Mouse (Mus musculus) small intestine, adult 2 months (tissue): ENCODE results near the gene Plekha1. TPM values are rescaled to one million over a fixed set of nuclear protein-coding genes. Genes with fewer than 3 reads are reported as not detected.

Experiments
- H3K27ac ChIP-seq: fragments of 200-500 bp; 2 replicates; pipeline ENCODE4 v1.5.1; 2012; ENCODE audit warnings: low read depth, low read length, control low read depth, inconsistent platforms; ENCODE audit not compliant: insufficient read depth
- H3K27me3 ChIP-seq: fragments of 200-500 bp; 2 replicates; pipeline ENCODE4 v1.6.1; 2012; ENCODE audit warnings: mild to moderate bottlenecking, moderate library complexity, low read length, inconsistent platforms; ENCODE audit not compliant: control insufficient read depth, insufficient read depth
- H3K36me3 ChIP-seq: fragments of 200-500 bp; 2 replicates; pipeline ENCODE4 v1.6.1; 2012; ENCODE audit warnings: mild to moderate bottlenecking, low read length, control low read depth, inconsistent platforms; ENCODE audit not compliant: control insufficient read depth, insufficient read depth
- H3K4me1 ChIP-seq: fragments of 200-500 bp; 2 replicates; pipeline ENCODE4 v1.6.1; 2012; ENCODE audit warnings: low read length, inconsistent platforms, mixed read lengths; ENCODE audit not compliant: control insufficient read depth, insufficient read depth, insufficient read length
- H3K4me3 ChIP-seq: fragments of 200-500 bp; 2 replicates; pipeline ENCODE4 v1.5.1; 2012; ENCODE audit warnings: low read depth, mild to moderate bottlenecking, control low read depth, inconsistent platforms, low read length, moderate library complexity
- CTCF ChIP-seq: fragments of 200-500 bp; IDR thresholded peaks from 2 replicates; pipeline ENCODE4 v1.5.1; 2012; ENCODE audit warnings: low read depth, mild to moderate bottlenecking, control low read depth, inconsistent platforms, low read length, moderate library complexity, mixed read lengths; ENCODE audit not compliant: insufficient replicate concordance, insufficient read length; ENCODE audit errors: extremely low read depth
- POLR2A ChIP-seq: fragments of 200-500 bp; IDR thresholded peaks from 2 replicates; pipeline ENCODE4 v1.6.1; 2012; ENCODE audit warnings: low read depth, mild to moderate bottlenecking, control low read depth, inconsistent platforms, low read length, moderate library complexity
- WGBS: fragments of 180-500 bp; shearing (Covaris S2); methylation state at CpG from one replicate; pipeline ENCODE4 v1.1.7; 2018; 5-methylcytosine and 5-hydroxymethylcytosine counted together
- polyA plus RNA-seq: library from polyadenylated mRNA; depleted of rRNA; stranded (reverse); fragments of >200 nt; gene quantifications from 2 replicates; pipeline ENCODE4 v1.2.3, GENCODE M21; 2012

Plekha1 gene
- polyA plus RNA-seq, 1 experiment: 63.7 TPM

GRCm38 (mm10) chr7:130937266-130937841, 71.8 kb downstream of the Plekha1 start:
- H3K27ac ChIP-seq: no peak overlapping the region
- TF ChIP-seq POLR2A (no peak), CTCF (no peak)
- H3K4me3 ChIP-seq: no peak overlapping the region
- H3K27me3 ChIP-seq: peaks cover 28% of the 10 kb centered on the region
- WGBS: 31% methylated on average over 12 of the region's 12 CpGs
- H3K36me3 ChIP-seq: no peaks in the 10 kb centered on the region
- no peaks in the 10 kb centered on the region for H3K4me1 ChIP-seq

DNA sequence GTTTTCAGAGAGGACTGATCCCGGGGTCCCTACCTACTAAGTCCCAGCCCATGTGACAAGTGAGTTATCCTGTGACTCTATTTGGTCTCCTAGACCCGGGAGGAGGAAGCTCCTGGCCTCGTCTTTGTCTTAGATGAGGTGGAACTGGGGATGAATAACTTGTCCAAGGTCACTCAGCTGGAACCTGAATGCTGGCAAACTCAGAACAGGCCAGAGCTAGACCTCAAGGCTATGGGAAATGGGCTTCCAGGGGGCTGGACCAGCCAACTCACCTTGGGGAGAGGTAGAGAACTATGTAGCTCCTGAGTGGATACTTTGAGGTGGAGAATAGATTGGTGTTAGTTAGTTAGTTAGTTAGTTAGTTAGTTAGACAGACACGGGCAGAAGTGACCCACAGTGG, 72.4 kb downstream of the Plekha1 start:
- Histone ChIP-seq H3K27me3 (peaks cover 28% of the 10 kb centered on the region), H3K27ac (no peak overlapping the region), H3K36me3 (no peaks in the 10 kb centered on the region), H3K4me3 (no peak overlapping the region), H3K4me1 (no peaks in the 10 kb centered on the region)
- TF ChIP-seq POLR2A: no peak
- no peak for TF ChIP-seq CTCF
- WGBS: 46% methylated on average over 4 of the region's 4 CpGs

DNA sequence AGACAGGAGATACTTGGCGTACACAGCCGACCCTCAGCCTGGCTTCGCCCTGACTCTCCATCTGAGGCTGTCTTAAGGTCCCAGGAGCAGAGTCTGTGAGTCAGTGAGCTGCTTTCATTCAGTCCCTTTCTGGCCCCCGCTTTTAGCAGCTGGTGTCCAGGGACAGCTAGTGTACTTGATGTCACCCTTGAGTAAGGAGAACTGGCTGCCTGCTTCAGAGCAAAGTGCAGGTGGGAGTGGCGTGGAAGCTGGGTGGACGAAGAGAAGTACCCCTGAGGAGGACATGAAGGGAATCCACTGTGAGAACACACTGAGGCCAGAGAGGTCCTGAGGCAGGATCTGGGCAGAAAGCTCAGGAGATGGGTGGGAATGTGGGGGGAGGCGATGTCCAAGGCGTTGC, 73.3 kb downstream of the Plekha1 start:
- TF ChIP-seq CTCF (no peak), POLR2A (no peak)
- Histone ChIP-seq H3K27me3 (peaks cover 28% of the 10 kb centered on the region), H3K27ac (no peak overlapping the region), H3K4me3 (no peak overlapping the region), H3K36me3 (no peaks in the 10 kb centered on the region), H3K4me1 (no peaks in the 10 kb centered on the region)
- 78% methylated on average over 8 of the region's 8 CpGs for WGBS

GRCm38 (mm10) chr7:130940733-130941132, 75.2 kb downstream of the Plekha1 start:
- H3K27me3 ChIP-seq: peaks cover 21% of the 10 kb centered on the region
- WGBS: 73% methylated on average over 8 of the region's 8 CpGs
- TF ChIP-seq POLR2A: no peak
- no peak for TF ChIP-seq CTCF

GRCm38 (mm10) chr7:130943280-130943895, 77.8 kb downstream of the Plekha1 start:
- TF ChIP-seq POLR2A (no peak), CTCF (no peak)
- no peaks in the 10 kb centered on the region for H3K36me3 ChIP-seq
- WGBS: 74% methylated on average over 9 of the region's 9 CpGs
- H3K27me3 ChIP-seq: 0 out of 2 replicates have a peak, but pooled peaks cover 4% of the 10 kb centered on the region
- H3K4me1 ChIP-seq: no peaks in the 10 kb centered on the region
- no peak overlapping the region for H3K27ac ChIP-seq
- no peak overlapping the region for H3K4me3 ChIP-seq

More at GRCm38 (mm10) chr7:130940733-130941132, 75.2 kb downstream of the Plekha1 start:
- Histone ChIP-seq H3K4me1 (no peaks in the 10 kb centered on the region), H3K27ac (no peak overlapping the region), H3K36me3 (no peaks in the 10 kb centered on the region), H3K4me3 (no peak overlapping the region)

- Histone ChIP-seq H3K27me3 (0 out of 2 replicates have a peak, but pooled peaks cover 4% of the 10 kb centered on the region), H3K27ac (no peak overlapping the region), H3K36me3 (no peaks in the 10 kb centered on the region), H3K4me1 (no peaks in the 10 kb centered on the region), H3K4me3 (no peak overlapping the region)
- TF ChIP-seq POLR2A (no peak), CTCF (no peak)
- 90% methylated on average over 11 of the region's 11 CpGs for WGBS
Measured at GRCm38 (mm10) chr7:130944766-130945475, 79.4 kb downstream of the Plekha1 start.

GRCm38 (mm10) chr7:130945730-130946129, 80.2 kb downstream of the Plekha1 start:
- WGBS: 94% methylated on average over 3 of the region's 3 CpGs
- Histone ChIP-seq H3K4me1 (no peaks in the 10 kb centered on the region), H3K27ac (no peak overlapping the region), H3K27me3 (0 out of 2 replicates have a peak, but pooled peaks cover 2% of the 10 kb centered on the region), H3K4me3 (no peak overlapping the region), H3K36me3 (no peaks in the 10 kb centered on the region)
- TF ChIP-seq CTCF: no peak
- TF ChIP-seq POLR2A: no peak
